Mouse (Mus musculus) intestine, postnatal 0 days (tissue): ENCODE results near the gene Ate1. TPM values are rescaled to one million over a fixed set of nuclear protein-coding genes. Genes with fewer than 3 reads are reported as not detected.

Source experiments
- ATAC-seq: fragments of 200-750 bp; cut with Nextera tagmentation; 2 replicates; pipeline ENCODE4 v1.8.0; 2017; ENCODE audit warnings: mild to moderate bottlenecking, moderate TSS enrichment, moderate library complexity
- H3K27ac ChIP-seq: fragments of 300-500 bp; sonication (generic); 2 replicates; pipeline ENCODE4 v1.5.1; 2014; ENCODE audit warnings: mild to moderate bottlenecking, low read depth, low read length, moderate library complexity
- H3K27me3 ChIP-seq: fragments of 300-500 bp; sonication (generic); replicated peaks from 2 replicates; pipeline ENCODE4 v1.6.1; 2014; ENCODE audit warnings: low read length, mixed read lengths; ENCODE audit not compliant: control insufficient read depth, insufficient read depth
- H3K36me3 ChIP-seq: fragments of 300-500 bp; sonication (generic); 2 replicates; pipeline ENCODE4 v1.6.1; 2014; ENCODE audit warnings: mild to moderate bottlenecking, moderate library complexity; ENCODE audit not compliant: control insufficient read depth, insufficient read depth
- H3K4me1 ChIP-seq: fragments of 300-500 bp; sonication (generic); replicated peaks from 2 replicates; pipeline ENCODE4 v1.6.1; 2014; ENCODE audit warnings: antibody characterized with exemption, low read length, mixed read lengths; ENCODE audit not compliant: control insufficient read depth, insufficient read depth
- H3K4me2 ChIP-seq: fragments of 300-500 bp; sonication (generic); replicated peaks from 2 replicates; pipeline ENCODE4 v1.6.1; 2014; ENCODE audit warnings: low read depth, mild to moderate bottlenecking, moderate library complexity
- H3K4me3 ChIP-seq: fragments of 300-500 bp; sonication (generic); 2 replicates; pipeline ENCODE4 v1.5.1; 2014; ENCODE audit warnings: low read depth, low read length
- H3K9ac ChIP-seq: fragments of 300-500 bp; sonication (generic); 2 replicates; pipeline ENCODE4 v1.6.1; 2014; ENCODE audit warnings: mild to moderate bottlenecking, low read depth, low read length
- H3K9me3 ChIP-seq: fragments of 300-500 bp; sonication (generic); 2 replicates; pipeline ENCODE4 v1.6.1; 2016; ENCODE audit warnings: mixed run types; ENCODE audit not compliant: control insufficient read depth
- CTCF ChIP-seq: sonication (generic); IDR thresholded peaks from 2 replicates; pipeline ENCODE4 v1.5.1; 2016; ENCODE audit warnings: low read depth, mild to moderate bottlenecking, control low read depth, antibody characterized with exemption, moderate library complexity
- WGBS: fragments of 180-500 bp; shearing (Covaris S2); extraction: QIAGEN DNeasy Blood & Tissue Kit; methylation state at CpG from one replicate; pipeline ENCODE4 v1.1.7; 2014; 5-methylcytosine and 5-hydroxymethylcytosine counted together
- polyA plus RNA-seq: library from polyadenylated mRNA; unstranded; fragments of >200 nt; fragmentation: Nextera tagmentation; extraction: Ambion mirVana; gene quantifications from 2 replicates; pipeline ENCODE4 v1.2.1, GENCODE M21; 2015

The Ate1 gene
- polyA plus RNA-seq: 59.4 and 60.8 TPM in 2 replicates

DNA sequence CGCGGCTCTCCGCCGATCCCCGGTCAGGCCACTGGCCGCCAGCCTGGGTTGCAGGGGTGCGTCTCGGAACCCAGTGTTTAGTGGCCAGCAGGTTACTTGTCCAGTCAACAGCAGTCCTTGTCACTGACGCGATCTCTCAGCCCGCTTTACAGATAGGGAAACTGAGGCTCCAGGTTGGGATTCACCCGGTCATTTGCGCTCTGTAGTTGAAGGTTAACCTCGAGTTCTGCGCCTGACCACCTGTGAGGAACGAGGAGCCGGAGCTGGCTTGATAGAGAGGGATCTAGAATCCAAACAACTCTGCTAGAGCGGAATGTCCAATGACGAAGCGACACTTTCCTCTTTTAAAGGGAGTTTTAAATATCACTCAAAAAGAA is at the start of gene Ate1:
Gene Ate1 (minus strand): TSS at position 321 of the 377 bp plus-strand sequence.
- Histone ChIP-seq H3K27me3 (no peaks in the 10 kb centered on the region), H3K36me3 (no peaks in the 10 kb centered on the region), H3K27ac (peak within 1 kb of the TSS; percentile 93), H3K4me1 (no peaks in the 10 kb centered on the region), H3K9ac (peak within 1 kb of the TSS; percentile 82), H3K4me2 (peak within 1 kb of the TSS; percentile 95), H3K4me3 (peak within 1 kb of the TSS; percentile 96), H3K9me3 (no peaks in the 10 kb centered on the region)
- TF ChIP-seq CTCF: no peak
- WGBS: 12% methylated on average over 20 of the region's 20 CpGs
- ATAC-seq: no peak

GRCm38 (mm10) chr7:130568783-130569436 is 48.7 kb upstream of the Ate1 start:
- Histone ChIP-seq H3K4me3 (no peak overlapping the region), H3K4me1 (no peaks in the 10 kb centered on the region), H3K27ac (peak overlapping the region; percentile 60), H3K9me3 (no peaks in the 10 kb centered on the region), H3K27me3 (no peaks in the 10 kb centered on the region), H3K36me3 (no peaks in the 10 kb centered on the region), H3K4me2 (no peak overlapping the region), H3K9ac (no peak overlapping the region)
- WGBS: 29% methylated on average over 9 of the region's 9 CpGs
- TF ChIP-seq CTCF: no peak
- ATAC-seq: peak; percentile 40

GRCm38 (mm10) chr7:130564596-130564995 is 44.4 kb upstream of the Ate1 start:
- Histone ChIP-seq H3K27me3 (no peaks in the 10 kb centered on the region), H3K4me2 (no peak overlapping the region), H3K9ac (no peak overlapping the region), H3K27ac (no peak overlapping the region), H3K4me3 (no peak overlapping the region), H3K4me1 (no peaks in the 10 kb centered on the region), H3K36me3 (no peaks in the 10 kb centered on the region), H3K9me3 (no peaks in the 10 kb centered on the region)
- 65% methylated on average over 3 of the region's 3 CpGs for WGBS
- no peak for TF ChIP-seq CTCF
- ATAC-seq: no peak

DNA sequence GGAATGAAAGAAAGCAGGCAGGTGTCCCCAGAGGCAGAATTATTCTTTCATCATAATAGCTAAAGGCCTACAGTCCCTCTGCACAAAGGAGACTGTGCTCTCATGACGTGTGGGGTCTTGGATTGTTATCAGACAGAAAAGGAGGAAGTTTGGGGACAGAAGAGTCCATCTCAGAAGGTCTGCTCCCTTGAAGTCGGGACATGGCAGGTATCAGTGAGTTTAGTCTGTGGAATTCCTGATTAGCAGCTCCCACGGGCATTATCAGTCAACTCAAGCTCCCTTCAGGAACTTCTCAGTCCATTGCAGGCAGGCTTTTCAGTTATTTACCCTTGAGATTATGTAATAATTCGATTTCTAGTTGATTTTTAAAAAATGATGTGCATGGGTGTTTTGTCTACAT is 43.7 kb upstream of the Ate1 start:
- no peak for TF ChIP-seq CTCF

GRCm38 (mm10) chr7:130563276-130563675 is 43.1 kb upstream of the Ate1 start:
- Histone ChIP-seq H3K9ac (no peak overlapping the region), H3K4me2 (no peak overlapping the region), H3K27ac (no peak overlapping the region), H3K36me3 (no peaks in the 10 kb centered on the region), H3K4me1 (no peaks in the 10 kb centered on the region), H3K9me3 (no peaks in the 10 kb centered on the region), H3K4me3 (no peak overlapping the region), H3K27me3 (no peaks in the 10 kb centered on the region)
- no peak for ATAC-seq
- no peak for TF ChIP-seq CTCF
- 81% methylated on average over 4 of the region's 4 CpGs for WGBS

More for the DNA sequence above, 43.7 kb upstream of the Ate1 start:
- Histone ChIP-seq H3K27ac (no peak overlapping the region), H3K36me3 (no peaks in the 10 kb centered on the region), H3K4me3 (no peak overlapping the region), H3K27me3 (no peaks in the 10 kb centered on the region), H3K9ac (no peak overlapping the region), H3K9me3 (no peaks in the 10 kb centered on the region), H3K4me2 (no peak overlapping the region), H3K4me1 (no peaks in the 10 kb centered on the region)
- 68% methylated on average over 4 of the region's 4 CpGs for WGBS
- ATAC-seq: no peak

DNA sequence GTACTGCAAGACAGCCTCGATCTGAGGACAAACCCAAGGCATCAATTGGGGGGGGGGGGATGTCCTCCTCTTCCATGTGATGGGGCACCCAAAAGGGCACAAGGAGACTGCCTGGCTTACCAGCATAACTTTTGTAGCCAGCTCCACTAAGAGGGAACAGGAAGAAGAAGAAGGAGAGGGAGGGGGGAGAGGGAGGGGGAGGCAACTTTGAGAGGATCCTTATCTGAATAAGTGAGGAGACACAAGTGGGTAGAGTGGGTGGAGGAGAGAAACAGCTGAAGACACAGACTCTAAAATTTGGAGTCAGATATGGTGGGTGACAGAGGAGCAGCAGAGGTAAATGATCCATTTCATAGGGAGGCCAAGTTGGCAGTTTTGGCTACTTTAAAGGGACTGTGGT is 40.8 kb upstream of the Ate1 start:
- no peak for ATAC-seq

More for the DNA sequence above, 40.8 kb upstream of the Ate1 start:
- TF ChIP-seq CTCF: no peak
- no peak overlapping the region for H3K4me2 ChIP-seq
- 64% methylated on average over 1 of the region's 1 CpGs for WGBS
- no peak overlapping the region for H3K27ac ChIP-seq
- H3K9ac ChIP-seq: no peak overlapping the region
- no peak overlapping the region for H3K4me3 ChIP-seq
- no peaks in the 10 kb centered on the region for H3K4me1 ChIP-seq
- no peaks in the 10 kb centered on the region for H3K27me3 ChIP-seq
- no peaks in the 10 kb centered on the region for H3K36me3 ChIP-seq
- no peaks in the 10 kb centered on the region for H3K9me3 ChIP-seq
